Mouse (Mus musculus) testis, adult 2 months (tissue): ENCODE results near the gene Frmd6.

Source experiments
- CTCF ChIP-seq: fragments of 200-500 bp; IDR thresholded peaks from 2 replicates; pipeline ENCODE4 v1.5.1; 2012; ENCODE audit warnings: low read depth, mild to moderate bottlenecking, inconsistent platforms, low read length, moderate library complexity; ENCODE audit not compliant: control insufficient read depth, insufficient read depth, insufficient replicate concordance
- POLR2A ChIP-seq: fragments of 200-500 bp; IDR thresholded peaks from 2 replicates; pipeline ENCODE4 v1.6.1; 2012; ENCODE audit warnings: low read depth, mild to moderate bottlenecking, inconsistent platforms, low read length, moderate library complexity; ENCODE audit not compliant: control insufficient read depth

- no peak for TF ChIP-seq CTCF
- no peak for TF ChIP-seq POLR2A
Measured at GRCm38 (mm10) chr12:70873544-70873943, 48.2 kb downstream of the Frmd6 start.
